Comparison of ENCODE assay signal across 16 mouse cellular contexts in the genomic region with DNA sequence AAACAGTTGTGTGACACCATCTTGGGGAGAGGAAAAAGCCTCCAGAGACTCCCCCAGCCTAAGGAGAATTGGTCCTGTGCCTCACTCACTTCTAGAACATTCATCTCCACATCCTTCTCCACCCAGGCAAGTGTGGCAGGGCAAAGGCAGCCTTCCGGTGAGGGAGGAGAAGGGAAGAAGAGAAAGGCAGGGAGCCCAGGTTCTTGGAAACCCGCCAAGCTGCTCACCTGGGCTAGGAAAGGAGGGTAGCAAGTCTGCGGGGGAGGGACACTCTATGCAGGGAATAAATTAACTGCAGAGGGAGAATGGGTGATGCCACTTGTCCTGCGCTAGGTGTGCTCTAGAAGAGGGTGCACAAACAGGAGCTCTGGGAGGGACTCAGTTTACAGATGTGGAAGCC. TPM values are rescaled to one million over a fixed set of nuclear protein-coding genes. Genes with fewer than 3 reads are reported as not detected.
A peak's percentile ranks its signal among the peaks of the same experiment; 100 is the strongest.
DNase-seq lines count a peak whose midpoint lies in the region; ATAC-seq and TF ChIP-seq lines count a peak whose summit lies in the region.
"Had no signal": no experiment of that assay in that cellular context is flagged by ENCODE, and none has a peak within 500 bp of the region (broad histone marks: within the 10 kb centered on the region; RNA-seq: fewer than 3 reads in every experiment).

No protein-coding gene starts in this region.

- no peak overlapping the region for H3K9ac ChIP-seq in lung, embryonic 16.5 days (ENCODE audit: low read length)
- H3K9ac ChIP-seq in stomach, postnatal 0 days (ENCODE audit: low read length) = no peak overlapping the region
- H3K9ac ChIP-seq: heart, embryonic 12.5 days; heart, embryonic 15.5 days; hindbrain, embryonic 12.5 days had no signal

- no peaks in the 10 kb centered on the region for H3K9me3 ChIP-seq in lung, embryonic 16.5 days (ENCODE audit: control insufficient read depth, low read length)
- no peaks in the 10 kb centered on the region for H3K9me3 ChIP-seq in stomach, postnatal 0 days (ENCODE audit: control insufficient read depth, low read length)
- H3K9me3 ChIP-seq: forebrain, embryonic 10.5 days; G1E; heart, embryonic 12.5 days; heart, embryonic 15.5 days; hindbrain, embryonic 12.5 days had no signal

- ATAC-seq in lung, embryonic 16.5 days (ENCODE audit: low read depth) = no peak
- no peak for ATAC-seq in stomach, postnatal 0 days (ENCODE audit: low FRiP score, low TSS enrichment)
- ATAC-seq: forebrain, embryonic 14.5 days; hindbrain, embryonic 16.5 days; Patski had no signal

- H3K4me3 ChIP-seq in gastrocnemius, adult 2 months = no peak overlapping the region
- H3K4me3 ChIP-seq in lung, embryonic 16.5 days (ENCODE audit: low read length) = no peak overlapping the region
- no peak overlapping the region for H3K4me3 ChIP-seq in stomach, postnatal 0 days (ENCODE audit: low read depth, low read length)
- H3K4me3 ChIP-seq: forebrain, embryonic 10.5 days; heart, embryonic 12.5 days; heart, embryonic 15.5 days; hindbrain, embryonic 12.5 days had no signal

- no peaks in the 10 kb centered on the region for H3K27me3 ChIP-seq in lung, embryonic 16.5 days (ENCODE audit: control insufficient read depth, insufficient read depth, low read depth, low read length)
- H3K27me3 ChIP-seq in stomach, postnatal 0 days (ENCODE audit: control insufficient read depth, insufficient read depth, low read length) = no peaks in the 10 kb centered on the region
- H3K27me3 ChIP-seq: Patski had no signal

- H3K36me3 ChIP-seq in lung, embryonic 16.5 days (ENCODE audit: control insufficient read depth, insufficient read depth, low read length) = no peaks in the 10 kb centered on the region
- H3K36me3 ChIP-seq in stomach, postnatal 0 days (ENCODE audit: control insufficient read depth, insufficient read depth, low read length) = no peaks in the 10 kb centered on the region
- H3K36me3 ChIP-seq: forebrain, embryonic 10.5 days; G1E; heart, embryonic 12.5 days; heart, embryonic 15.5 days; hindbrain, embryonic 12.5 days had no signal

- 38% methylated on average over 4 of the region's 4 CpGs for WGBS in lung, embryonic 16.5 days
- WGBS in stomach, postnatal 0 days = 65% methylated on average over 4 of the region's 4 CpGs

- H3K4me1 ChIP-seq in lung, embryonic 16.5 days (replicated peaks; ENCODE audit: control insufficient read depth, insufficient read depth, low read length) = peaks cover 39% of the 10 kb centered on the region
- peaks cover 5% of the 10 kb centered on the region for H3K4me1 ChIP-seq in stomach, postnatal 0 days (replicated peaks; ENCODE audit: control insufficient read depth, insufficient read depth)

- intact Hi-C loops in gastrocnemius, adult 2 months (cut with DNase I) = loop anchor here (1.0 to 5.0 kb wide), 3 partner anchors 50 to 196 kb away; no protein-coding TSS in a partner anchor
- intact Hi-C loops in gastrocnemius, postnatal 14 days (cut with DNase I; ENCODE audit: low total_unique reads) = no loop called here

- H3K27ac ChIP-seq in gastrocnemius, adult 2 months = peak overlapping the region; percentile 5; the same call in 1 of the 2 replicates
- H3K27ac ChIP-seq in lung, embryonic 16.5 days (ENCODE audit: low read length) = peak overlapping the region; percentile 45; the same call in 1 of the 2 replicates
- H3K27ac ChIP-seq in stomach, postnatal 0 days (replicated peaks) = no peak overlapping the region
- H3K27ac ChIP-seq: forebrain, embryonic 10.5 days; heart, embryonic 15.5 days; hindbrain, embryonic 12.5 days had no signal

- TF ChIP-seq CTCF in gastrocnemius, adult 2 months (IDR thresholded peaks at IDR 0.05) = no peak
- TF ChIP-seq CTCF in stomach, postnatal 0 days (IDR thresholded peaks at IDR 0.05; ENCODE audit: low read depth) = no peak

- DNase-seq in gastrocnemius, adult 2 months = no peak
- no peak for DNase-seq in gastrocnemius, postnatal 14 days
- DNase-seq in kidney, postnatal 10 days = peak; percentile 53
- DNase-seq in kidney, adult 11 months = no peak
- no peak for DNase-seq in lung, postnatal 25 days (ENCODE audit: low spot score)
- DNase-seq in stomach, postnatal 0 days (ENCODE audit: low spot score) = peak; percentile 41

- H3K4me2 ChIP-seq in lung, embryonic 16.5 days (ENCODE audit: low read depth, low read length) = no peak overlapping the region
- no peak overlapping the region for H3K4me2 ChIP-seq in stomach, postnatal 0 days (replicated peaks; ENCODE audit: low read depth)
- H3K4me2 ChIP-seq: heart, embryonic 12.5 days; heart, embryonic 15.5 days; hindbrain, embryonic 12.5 days had no signal

- no peak for TF ChIP-seq EP300 in stomach, postnatal 0 days (optimal IDR thresholded peaks at IDR 0.05)

RNA-seq across cellular contexts. Expression of a gene that starts 3.2 kb away (rescaled TPM):
- total RNA-seq in gastrocnemius, adult 2 months (2021) = under 1 TPM in 1 of 2 experiments, not detected in 1; 0.13 TPM
- total RNA-seq in gastrocnemius, postnatal 14 days (2021) = under 1 TPM; 0.18 TPM
- polyA plus RNA-seq in lung, embryonic 16.5 days (2015; fragmentation: Nextera tagmentation; extraction: Ambion mirVana) = 0.29 and 0.54 TPM in 2 replicates
- 1.3 and 1.6 TPM in 2 replicates for polyA plus RNA-seq in stomach, postnatal 0 days (2015; fragmentation: Nextera tagmentation; extraction: Ambion mirVana)
- total RNA-seq: CH12.LX, G1E had no signal
- polyA plus RNA-seq: G1E had no signal

RNA-seq across cellular contexts. Expression of a gene that starts 10.2 kb away (rescaled TPM):
- 10 to 100 TPM; 19.5 to 66.5 TPM for total RNA-seq in gastrocnemius, adult 2 months (2021)
- 10 to 100 TPM; 15.6 to 18.4 TPM for total RNA-seq in gastrocnemius, postnatal 14 days (2021)
- polyA plus RNA-seq in lung, embryonic 16.5 days (2015; fragmentation: Nextera tagmentation; extraction: Ambion mirVana) = 22.4 and 28.6 TPM in 2 replicates
- 4.7 and 5.3 TPM in 2 replicates for polyA plus RNA-seq in stomach, postnatal 0 days (2015; fragmentation: Nextera tagmentation; extraction: Ambion mirVana)
- total RNA-seq: CH12.LX had no signal

Comparison
In these comparisons a context has a peak if more than half of its experiments do, and no peak if none do; other contexts are left out.
1. DNase-seq: peak in kidney, postnatal 10 days (single experiment) and stomach, postnatal 0 days (single experiment); none in gastrocnemius, adult 2 months (single experiment), gastrocnemius, postnatal 14 days (single experiment), kidney, adult 11 months (single experiment) and lung, postnatal 25 days (single experiment).